Mouse (Mus musculus) hindbrain, embryonic 10.5 days (tissue): Measurements from ENCODE around the gene Patj. TPM values are rescaled to one million over a fixed set of nuclear protein-coding genes. Genes with fewer than 3 reads are reported as not detected.
A peak's percentile ranks its signal among the peaks of the same experiment; 100 is the strongest.

Source experiments
- DNase-seq: peaks from one replicate; pipeline ENCODE4 v3.0.0-alpha.2; 2017; ENCODE audit warnings: low spot score
- H3K27ac ChIP-seq: fragments of 300-500 bp; sonication (generic); 2 replicates; pipeline ENCODE4 v1.5.1; 2016; ENCODE audit warnings: mild to moderate bottlenecking, moderate library complexity
- H3K27me3 ChIP-seq: fragments of 300-500 bp; sonication (generic); 2 replicates; pipeline ENCODE4 v1.6.1; 2016; ENCODE audit warnings: mild to moderate bottlenecking; ENCODE audit not compliant: poor library complexity, insufficient read depth, severe bottlenecking
- H3K36me3 ChIP-seq: fragments of 300-500 bp; sonication (generic); 2 replicates; pipeline ENCODE4 v1.6.1; 2016; ENCODE audit warnings: mild to moderate bottlenecking, moderate library complexity
- H3K4me1 ChIP-seq: fragments of 300-500 bp; sonication (generic); replicated peaks from 2 replicates; pipeline ENCODE4 v1.6.1; 2016; ENCODE audit warnings: mild to moderate bottlenecking
- H3K4me3 ChIP-seq: fragments of 300-500 bp; sonication (generic); 2 replicates; pipeline ENCODE4 v1.5.1; 2016; ENCODE audit warnings: mild to moderate bottlenecking, moderate library complexity
- H3K9me3 ChIP-seq: fragments of 300-500 bp; sonication (generic); 2 replicates; pipeline ENCODE4 v1.6.1; 2016; ENCODE audit warnings: mild to moderate bottlenecking, moderate library complexity
- WGBS: fragments of 180-500 bp; shearing (Covaris S2); methylation state at CpG from one replicate; pipeline ENCODE4 v1.1.7; 2016; 5-methylcytosine and 5-hydroxymethylcytosine counted together
- polyA plus RNA-seq: library from polyadenylated mRNA; unstranded; fragments of >200 nt; fragmentation: Nextera tagmentation; extraction: Ambion mirVana; gene quantifications from 2 replicates; pipeline ENCODE4 v1.2.1, GENCODE M21; 2016

Gene Patj
- polyA plus RNA-seq, 1 experiment from 2014 or later: 8.2 TPM

GRCm38 (mm10) chr4:98743906-98744210 is 348.3 kb downstream of the Patj start:
- DNase-seq: peak; percentile 56
- H3K4me1 ChIP-seq: peaks cover 9% of the 10 kb centered on the region; the same call in 1 of the 2 replicates
- no peaks in the 10 kb centered on the region for H3K9me3 ChIP-seq
- 0 out of 2 replicates have a peak overlapping the region, but pooled peaks have one; percentile 54 for H3K27ac ChIP-seq
- WGBS: 21% methylated on average over 7 of the region's 7 CpGs
- H3K27me3 ChIP-seq: no peaks in the 10 kb centered on the region
- H3K4me3 ChIP-seq: no peak overlapping the region
- no peaks in the 10 kb centered on the region for H3K36me3 ChIP-seq

GRCm38 (mm10) chr4:98754456-98754855 is 358.9 kb downstream of the Patj start:
- Histone ChIP-seq H3K4me1 (peaks cover 30% of the 10 kb centered on the region), H3K27ac (no peak overlapping the region), H3K4me3 (no peak overlapping the region), H3K27me3 (no peaks in the 10 kb centered on the region), H3K36me3 (no peaks in the 10 kb centered on the region; the same call in 1 of the 2 replicates), H3K9me3 (no peaks in the 10 kb centered on the region)
- no peak for DNase-seq
- WGBS: 87% methylated on average over 4 of the region's 4 CpGs

- H3K36me3 ChIP-seq: no peaks in the 10 kb centered on the region; the same call in 1 of the 2 replicates
- H3K9me3 ChIP-seq: no peaks in the 10 kb centered on the region
- peak overlapping the region; percentile 70 for H3K27ac ChIP-seq
- H3K27me3 ChIP-seq: no peaks in the 10 kb centered on the region
- DNase-seq: peak; percentile 30
- H3K4me1 ChIP-seq: peaks cover 30% of the 10 kb centered on the region
- WGBS: 32% methylated on average over 11 of the region's 11 CpGs
- H3K4me3 ChIP-seq: no peak overlapping the region
These were observed 360.6 kb downstream of the Patj start for GRCm38 (mm10) chr4:98756141-98756540.

GRCm38 (mm10) chr4:98758012-98758821 is 362.6 kb downstream of the Patj start:
- Histone ChIP-seq H3K27me3 (no peaks in the 10 kb centered on the region), H3K27ac (peak overlapping the region; percentile 78), H3K4me3 (no peak overlapping the region), H3K9me3 (no peaks in the 10 kb centered on the region), H3K4me1 (peaks cover 37% of the 10 kb centered on the region), H3K36me3 (no peaks in the 10 kb centered on the region; the same call in 1 of the 2 replicates)
- DNase-seq: peak; percentile 16
- 62% methylated on average over 4 of the region's 4 CpGs for WGBS

- Histone ChIP-seq H3K36me3 (no peaks in the 10 kb centered on the region; the same call in 1 of the 2 replicates), H3K9me3 (no peaks in the 10 kb centered on the region), H3K4me3 (no peak overlapping the region), H3K4me1 (peaks cover 37% of the 10 kb centered on the region), H3K27ac (peak overlapping the region; percentile 78; the same call in 1 of the 2 replicates), H3K27me3 (no peaks in the 10 kb centered on the region)
- no peak for DNase-seq
- 81% methylated on average over 3 of the region's 3 CpGs for WGBS
These were observed 363.4 kb downstream of the Patj start for GRCm38 (mm10) chr4:98758872-98759518.

- Histone ChIP-seq H3K27ac (no peak overlapping the region), H3K27me3 (no peaks in the 10 kb centered on the region)
- 80% methylated on average over 14 of the region's 14 CpGs for WGBS
These were observed 371.8 kb downstream of the Patj start for GRCm38 (mm10) chr4:98767134-98768133.

More at GRCm38 (mm10) chr4:98767134-98768133, 371.8 kb downstream of the Patj start:
- no peak for DNase-seq
- Histone ChIP-seq H3K4me1 (0 out of 2 replicates have a peak, but pooled peaks cover 10% of the 10 kb centered on the region), H3K9me3 (no peaks in the 10 kb centered on the region), H3K36me3 (0 out of 2 replicates have a peak, but pooled peaks cover 4% of the 10 kb centered on the region), H3K4me3 (no peak overlapping the region)

Other genes starting within 250 kb of the Patj start
- 79.0 and 101 TPM in 2 replicates for gene Tm2d1, start 12.5 kb upstream of the Patj start, polyA plus RNA-seq